Mouse (Mus musculus): ENCODE data around the gene Abcg8. TPM values are rescaled to one million over a fixed set of nuclear protein-coding genes. Genes with fewer than 3 reads are reported as not detected.

Gene Abcg8
- polyA plus RNA-seq, 1 experiment from 2014 or later = 0.09 TPM

Other genes starting within 250 kb of the Abcg8 start
- gene Thada, start 210.1 kb upstream of the Abcg8 start, polyA plus RNA-seq (2016; fragmentation: Nextera tagmentation; extraction: Ambion mirVana) = 8.2 and 9.2 TPM in 2 replicates
- 3.6 and 3.9 TPM in 2 replicates for gene Plekhh2, start 164.4 kb upstream of the Abcg8 start, polyA plus RNA-seq (2016; fragmentation: Nextera tagmentation; extraction: Ambion mirVana)
- 9.9 and 17.2 TPM in 2 replicates for gene Dync2li1, start 49.8 kb upstream of the Abcg8 start, polyA plus RNA-seq (2016; fragmentation: Nextera tagmentation; extraction: Ambion mirVana)
- 0.65 TPM in 2 replicates for gene Abcg5, start 6.7 kb downstream of the Abcg8 start, polyA plus RNA-seq (2016; fragmentation: Nextera tagmentation; extraction: Ambion mirVana)
- gene Lrpprc, start 114.5 kb downstream of the Abcg8 start, polyA plus RNA-seq (2016; fragmentation: Nextera tagmentation; extraction: Ambion mirVana) = 61.6 and 76.6 TPM in 2 replicates

Data from heart, embryonic 10.5 days (tissue).